Mouse (Mus musculus) ES-CJ7 (cell line): ENCODE data around the gene Nos2.
"Not testable (repeated sequence)": the region's sequence is repeated elsewhere in the genome, so short reads cannot be mapped to it uniquely, and the experiment has no call there.

Experiments
- DNase-seq: peaks from one replicate; pipeline ENCODE4 v3.0.0; 2011; ENCODE audit warnings: low read depth, low spot score

Nos2 gene

DNA sequence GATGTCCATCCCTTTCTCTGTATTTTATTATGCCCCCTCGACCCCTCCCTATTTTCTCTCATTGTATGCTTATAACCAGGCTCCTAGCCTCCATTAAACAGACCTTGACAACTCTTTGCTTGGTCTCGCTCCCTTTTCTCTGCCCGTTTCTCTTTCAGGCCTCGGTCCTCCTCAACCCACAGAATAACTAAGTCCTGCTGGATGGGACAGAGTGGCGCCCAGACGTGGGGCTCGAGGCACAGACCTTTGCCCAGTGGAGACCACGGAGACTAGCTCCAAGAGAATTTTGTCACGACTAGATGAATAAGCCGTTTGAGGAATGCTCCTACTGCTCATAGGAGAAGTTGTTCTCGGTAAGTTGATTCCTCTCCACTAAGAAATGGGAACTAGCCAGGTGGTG, 68.6 kb downstream of the Nos2 start:
- not testable (repeated sequence) for DNase-seq

DNA sequence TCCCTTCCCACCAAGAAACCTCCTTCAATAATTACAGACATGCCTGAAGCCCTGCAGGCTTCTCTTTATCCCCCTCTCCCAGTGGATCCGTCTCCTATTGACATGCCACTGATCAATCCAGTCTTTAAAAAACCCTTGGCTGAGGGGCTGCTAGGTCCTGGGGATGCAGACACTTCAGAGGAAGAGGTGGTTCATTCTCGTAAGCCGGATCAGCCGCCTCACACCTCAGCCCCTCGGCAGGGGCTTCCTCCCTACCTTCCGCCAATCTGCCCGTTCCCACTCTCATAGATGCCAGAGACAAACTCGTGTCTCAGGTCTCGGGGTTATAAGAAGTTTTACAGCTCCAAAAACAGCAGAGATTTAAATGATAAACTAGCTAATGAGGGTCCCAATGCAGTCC, 69.5 kb downstream of the Nos2 start:
- no peak for DNase-seq

GRCm38 (mm10) chr11:78990875-78991543, 70.4 kb downstream of the Nos2 start:
- not testable (repeated sequence) for DNase-seq

DNA sequence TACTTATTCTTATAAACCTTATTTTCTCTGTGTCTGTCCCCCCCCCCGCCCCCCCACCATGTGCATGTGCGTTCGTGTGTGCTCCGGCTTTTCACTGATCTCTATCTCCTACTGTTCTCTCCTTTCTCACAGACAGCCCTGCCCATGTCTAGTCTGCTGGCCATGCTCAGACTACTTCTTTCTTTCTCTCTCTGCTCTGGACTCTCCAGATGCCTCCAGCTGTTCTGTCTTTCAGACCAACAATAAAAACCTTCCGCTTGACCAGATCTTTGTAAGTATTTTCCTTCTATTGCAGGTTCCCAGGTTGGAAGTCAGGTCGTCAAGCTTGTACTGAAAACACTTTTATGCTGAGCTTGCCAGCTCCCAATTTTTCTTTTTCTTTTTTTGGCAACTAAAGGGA, 78.5 kb downstream of the Nos2 start:
- no peak for DNase-seq

GRCm38 (mm10) chr11:79001871-79002270, 81.3 kb downstream of the Nos2 start:
- no peak for DNase-seq

GRCm38 (mm10) chr11:79002551-79002951, 82.0 kb downstream of the Nos2 start:
- peak; percentile 98 for DNase-seq

DNA sequence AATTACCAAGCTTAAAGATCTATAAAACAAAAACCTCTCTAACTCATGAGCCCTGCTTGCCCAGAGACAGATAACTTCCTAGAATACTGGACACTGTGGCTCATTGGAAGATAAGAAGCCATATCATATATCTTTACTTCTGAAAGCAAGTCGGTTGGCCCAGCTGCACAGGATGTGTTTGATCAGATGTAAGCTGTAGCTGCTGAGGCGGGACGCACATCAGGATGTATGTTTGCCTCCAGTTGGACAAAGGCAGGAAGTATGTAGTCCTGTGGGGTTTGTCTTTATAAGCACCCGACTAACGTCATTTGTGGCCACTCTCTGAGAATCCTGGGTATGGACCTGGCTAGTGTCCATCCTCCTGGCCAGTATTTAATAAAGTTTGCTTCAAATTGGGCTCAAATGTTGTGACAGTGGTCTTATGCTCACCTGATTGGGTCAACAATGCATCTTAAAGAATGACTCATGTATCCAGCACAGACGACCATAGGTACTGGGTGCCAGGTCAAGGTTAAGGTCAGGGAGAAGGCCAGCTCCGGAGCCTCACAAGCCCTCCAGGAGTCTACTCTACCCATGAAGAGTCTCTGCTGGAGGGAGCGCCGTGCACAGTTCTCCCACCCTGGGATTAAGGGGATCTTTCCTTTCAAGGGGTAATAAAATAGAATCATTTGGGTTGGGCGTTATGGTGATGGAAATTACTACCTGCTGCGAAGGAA, 82.6 kb downstream of the Nos2 start:
- peak; percentile 94 for DNase-seq

- no peak for DNase-seq
These were observed 83.4 kb downstream of the Nos2 start for GRCm38 (mm10) chr11:79003769-79004638.

DNA sequence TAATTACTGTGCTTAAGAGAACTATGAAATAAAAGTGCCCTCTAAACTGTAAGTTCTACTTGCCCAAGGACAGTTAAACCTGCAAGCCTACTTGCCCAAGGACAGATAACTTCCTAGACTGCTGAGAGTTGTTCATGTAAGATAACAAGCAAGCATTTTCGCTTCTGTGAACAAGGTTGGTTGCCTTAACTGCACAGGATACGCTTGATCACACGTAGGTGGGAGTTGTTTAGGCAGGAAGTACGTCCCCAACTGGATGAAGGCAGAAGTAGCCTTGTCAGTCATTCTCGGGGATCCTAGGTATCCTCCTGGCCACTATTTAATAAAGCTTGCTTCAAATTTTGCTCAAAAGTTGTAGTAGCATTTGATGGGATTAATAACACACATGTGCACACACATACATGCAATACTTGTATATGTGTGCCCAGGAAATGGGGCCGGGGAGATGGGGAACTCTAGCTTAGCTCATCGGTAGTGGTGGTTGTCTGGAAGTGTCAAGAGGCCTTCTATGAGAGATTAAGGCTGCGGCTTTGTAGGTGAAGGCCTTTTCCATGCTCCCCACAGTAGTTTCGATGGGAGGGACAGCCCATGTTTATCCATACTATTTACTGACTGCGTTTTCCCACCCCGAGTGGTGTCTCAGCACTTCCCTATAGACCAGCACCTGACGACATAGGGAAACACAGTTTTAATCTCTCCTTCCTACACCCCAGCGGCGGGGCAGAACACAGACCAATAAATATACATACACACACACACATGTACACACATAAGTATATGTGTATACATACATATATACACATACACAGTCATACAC, 85.2 kb downstream of the Nos2 start:
- DNase-seq = no peak

- peak; percentile 72 for DNase-seq
These were observed 85.8 kb downstream of the Nos2 start for GRCm38 (mm10) chr11:79006417-79006816.

DNA sequence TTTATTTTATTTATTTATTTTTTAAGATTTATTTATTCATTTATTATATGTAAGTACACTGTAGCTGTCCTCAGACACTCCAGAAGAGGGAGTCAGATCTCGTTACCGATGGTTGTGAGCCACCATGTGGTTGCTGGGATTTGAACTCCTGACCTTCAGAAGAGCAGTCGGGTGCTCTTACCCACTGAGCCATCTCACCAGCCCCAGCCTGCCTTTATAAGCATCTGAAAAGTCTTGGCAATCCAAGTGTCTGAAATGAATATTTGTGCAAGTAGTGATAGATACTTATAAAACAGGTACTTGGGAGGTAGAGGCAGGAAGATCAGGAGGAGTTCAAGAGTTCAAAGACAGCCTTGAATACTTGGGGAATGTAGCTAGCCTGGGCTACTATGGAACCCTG, 86.8 kb downstream of the Nos2 start:
- DNase-seq = not testable (repeated sequence)

- no peak for DNase-seq
These were observed 87.6 kb downstream of the Nos2 start for GRCm38 (mm10) chr11:79008007-79008775.

GRCm38 (mm10) chr11:79008891-79009290, 88.3 kb downstream of the Nos2 start:
- no peak for DNase-seq
